Mouse (Mus musculus): ENCODE results near the gene Dspp.

DNA sequence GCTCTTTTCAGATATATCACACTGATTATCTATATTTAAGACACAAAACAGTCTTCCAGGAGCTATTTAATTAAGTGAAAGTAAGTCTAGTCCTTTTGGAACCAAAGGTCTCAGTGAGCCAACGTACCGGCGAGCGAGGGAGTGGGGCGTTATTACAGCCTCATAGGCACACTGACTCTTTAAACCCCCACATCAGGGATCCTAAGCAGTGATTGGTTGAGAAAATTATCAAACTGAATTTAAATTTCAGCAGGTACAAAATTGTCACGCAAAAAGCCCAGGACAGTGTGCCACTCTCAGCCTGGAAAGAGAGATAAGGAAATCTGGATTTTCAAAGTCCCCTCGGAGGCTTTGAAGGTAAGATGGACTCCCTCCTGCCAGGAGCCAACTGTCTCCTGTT lies at the start of gene Dspp:
- TF ChIP-seq CTCF (IDR thresholded peaks at IDR 0.05; ENCODE audit: low read depth, low read length) (no peak), GATA1 (IDR thresholded peaks at IDR 0.05; ENCODE audit: borderline replicate concordance, low read length) (no peak)
